Mouse (Mus musculus) retina, postnatal 1 day (tissue): ENCODE results near the gene Serp2.

Experiments
- DNase-seq: peaks from one replicate; pipeline ENCODE4 v3.0.0-alpha.2; 2012

The Serp2 gene

GRCm38 (mm10) chr14:76489128-76489527 lies 67.6 kb downstream of the Serp2 start:
- DNase-seq, result no peak

- DNase-seq, result no peak
These were observed 68.3 kb downstream of the Serp2 start for GRCm38 (mm10) chr14:76488101-76489044.

GRCm38 (mm10) chr14:76487609-76488008 lies 69.1 kb downstream of the Serp2 start:
- no peak for DNase-seq

DNA sequence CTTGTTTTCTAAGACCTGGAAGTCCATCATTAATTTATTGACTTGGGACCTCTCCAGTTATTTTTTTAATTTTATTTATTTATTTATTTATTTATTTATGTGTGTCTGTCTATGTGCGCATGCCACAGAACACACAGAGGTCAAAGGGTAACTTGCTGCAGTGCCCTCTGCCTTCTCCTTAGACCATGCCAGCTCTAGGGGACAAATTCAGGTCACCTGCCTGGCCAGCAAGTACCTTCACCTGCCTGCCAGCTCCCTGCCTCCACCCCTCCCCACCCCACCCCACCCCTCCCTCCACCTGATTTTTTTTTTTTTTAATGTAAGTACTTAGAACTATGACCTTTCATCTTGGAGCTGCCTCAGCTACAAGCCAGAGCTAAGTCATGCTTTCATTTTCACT lies 73.0 kb downstream of the Serp2 start:
- DNase-seq, result no peak
